Mouse (Mus musculus): ENCODE data around the gene Gsta2. TPM values are rescaled to one million over a fixed set of nuclear protein-coding genes. Genes with fewer than 3 reads are reported as not detected.
"Not testable (repeated sequence)": the region's sequence is repeated elsewhere in the genome, so short reads cannot be mapped to it uniquely, and the experiment has no call there.

Gsta2 gene
- polyA plus RNA-seq, 1 experiment = not detected

DNA sequence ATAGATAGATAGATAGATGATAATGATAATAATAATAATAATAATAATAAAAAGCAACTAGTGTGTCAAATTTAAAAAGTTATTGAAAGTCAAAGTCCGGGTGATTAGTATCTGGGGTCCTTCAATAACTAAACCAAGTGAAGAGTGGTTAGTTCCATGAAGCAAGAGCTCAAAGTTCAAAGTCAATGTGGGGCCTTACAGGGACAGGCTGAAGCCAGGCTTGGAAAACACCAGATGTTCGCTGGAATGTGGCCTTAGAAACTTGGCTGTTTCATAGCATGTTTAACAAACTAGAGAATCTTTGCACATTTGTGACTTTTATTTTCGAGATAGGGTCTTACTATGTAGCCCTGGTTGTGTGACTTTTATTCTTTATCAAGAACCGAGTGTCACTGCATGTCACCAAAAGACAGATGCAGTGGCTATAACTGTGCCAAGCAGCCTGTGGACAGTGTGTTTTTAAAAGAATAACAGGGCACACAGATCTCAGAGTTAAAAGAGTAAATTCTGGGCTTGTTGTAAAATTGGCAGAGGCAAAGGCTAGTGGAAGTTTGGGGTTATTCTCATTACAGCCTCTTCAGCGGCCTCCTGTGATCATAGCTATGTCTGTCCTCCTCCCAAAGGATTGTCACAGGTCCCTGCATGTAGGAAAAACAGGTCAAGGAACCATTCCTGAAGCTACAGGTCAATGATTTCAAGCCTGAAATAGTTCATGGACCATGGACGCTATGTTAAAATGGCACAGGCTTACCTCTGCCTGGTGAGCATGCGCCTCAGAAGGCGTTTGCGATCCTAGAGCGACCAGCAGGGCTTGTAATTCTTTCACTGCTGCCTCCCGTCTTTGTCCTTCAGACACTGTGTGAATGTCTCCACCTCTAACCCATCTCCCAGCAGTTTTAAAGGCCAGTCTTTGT, 666 bp downstream of the Gsta2 start:
- 67% methylated on average over 11 of the region's 11 CpGs for WGBS
- peaks cover 5% of the 10 kb centered on the region; the same call in 1 of the 2 replicates for H3K4me1 ChIP-seq (ENCODE audit: control insufficient read depth, insufficient read depth, insufficient read length, low read length)
- no peak overlapping the region for H3K27ac ChIP-seq (ENCODE audit: insufficient read depth, low read depth, low read length)
- no peaks in the 10 kb centered on the region for H3K36me3 ChIP-seq (ENCODE audit: control insufficient read depth, insufficient read depth, low read length)
- TF ChIP-seq CTCF (IDR thresholded peaks at IDR 0.05; ENCODE audit: extremely low read depth, insufficient read length, insufficient replicate concordance, low read depth, low read length) = no peak
- no peak for TF ChIP-seq POLR2A (IDR thresholded peaks at IDR 0.05; ENCODE audit: low read depth, low read length)
- H3K4me3 ChIP-seq (ENCODE audit: low read depth, low read length) = no peak overlapping the region
- no peaks in the 10 kb centered on the region for H3K27me3 ChIP-seq (ENCODE audit: control insufficient read depth, insufficient read depth, low read length)

DNA sequence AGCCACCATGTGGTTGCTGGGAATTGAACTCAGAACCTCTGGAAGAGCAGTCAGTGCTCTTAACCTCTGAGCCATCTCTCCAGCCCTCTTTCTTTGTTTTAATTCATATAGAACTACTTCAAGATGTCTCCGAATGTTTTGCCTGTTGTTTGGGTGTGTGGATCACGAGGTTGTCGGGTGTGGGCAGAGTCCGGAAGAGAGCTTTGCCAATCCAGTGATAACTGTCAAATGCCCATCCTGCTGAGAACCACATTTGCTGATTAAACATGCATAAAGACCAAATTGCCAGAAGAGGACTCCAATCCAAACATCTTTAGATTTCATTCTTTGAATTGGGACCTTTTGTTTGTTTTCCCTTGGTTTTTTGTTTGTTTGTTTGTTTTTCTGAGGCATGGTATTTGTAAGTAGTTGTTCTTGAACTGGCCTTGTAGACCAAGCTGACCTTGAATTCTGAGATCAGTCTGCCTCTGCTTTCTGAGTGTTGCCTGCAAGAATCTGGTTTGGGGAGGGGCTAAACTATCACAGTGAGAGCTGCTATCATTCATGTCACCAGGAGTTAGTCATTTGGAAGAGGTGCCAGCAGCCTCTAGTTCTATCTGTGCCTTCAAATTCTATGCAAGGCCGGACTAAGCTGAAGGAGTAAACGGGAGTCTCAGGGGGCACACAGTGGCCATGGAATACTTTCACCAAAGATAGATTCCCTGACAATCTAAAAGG, 3.9 kb downstream of the Gsta2 start:
- H3K4me3 ChIP-seq (ENCODE audit: low read depth, low read length) = no peak overlapping the region
- peaks cover 10% of the 10 kb centered on the region; the same call in 1 of the 2 replicates for H3K4me1 ChIP-seq (ENCODE audit: control insufficient read depth, insufficient read depth, insufficient read length, low read length)
- TF ChIP-seq POLR2A (IDR thresholded peaks at IDR 0.05; ENCODE audit: low read depth, low read length) (no peak), CTCF (IDR thresholded peaks at IDR 0.05; ENCODE audit: extremely low read depth, insufficient read length, insufficient replicate concordance, low read depth, low read length) (no peak)
- H3K36me3 ChIP-seq (ENCODE audit: control insufficient read depth, insufficient read depth, low read length) = no peaks in the 10 kb centered on the region
- no peak overlapping the region for H3K27ac ChIP-seq (ENCODE audit: insufficient read depth, low read depth, low read length)
- 72% methylated on average over 6 of the region's 6 CpGs for WGBS
- no peaks in the 10 kb centered on the region for H3K27me3 ChIP-seq (ENCODE audit: control insufficient read depth, insufficient read depth, low read length)

GRCm38 (mm10) chr9:78350007-78350406, 5.6 kb downstream of the Gsta2 start:
- not testable (repeated sequence) for H3K4me1 ChIP-seq (ENCODE audit: control insufficient read depth, insufficient read depth, insufficient read length, low read length); H3K36me3 ChIP-seq (ENCODE audit: control insufficient read depth, insufficient read depth, low read length); H3K27ac ChIP-seq (ENCODE audit: insufficient read depth, low read depth, low read length); H3K4me3 ChIP-seq (ENCODE audit: low read depth, low read length); H3K27me3 ChIP-seq (ENCODE audit: control insufficient read depth, insufficient read depth, low read length)

GRCm38 (mm10) chr9:78349141-78349540, 6.4 kb downstream of the Gsta2 start:
- not testable (repeated sequence) for H3K27me3 ChIP-seq (ENCODE audit: control insufficient read depth, insufficient read depth, low read length); H3K27ac ChIP-seq (ENCODE audit: insufficient read depth, low read depth, low read length); H3K4me1 ChIP-seq (ENCODE audit: control insufficient read depth, insufficient read depth, insufficient read length, low read length); H3K4me3 ChIP-seq (ENCODE audit: low read depth, low read length); H3K36me3 ChIP-seq (ENCODE audit: control insufficient read depth, insufficient read depth, low read length)
- WGBS = 50% methylated on average over 3 of the region's 3 CpGs

DNA sequence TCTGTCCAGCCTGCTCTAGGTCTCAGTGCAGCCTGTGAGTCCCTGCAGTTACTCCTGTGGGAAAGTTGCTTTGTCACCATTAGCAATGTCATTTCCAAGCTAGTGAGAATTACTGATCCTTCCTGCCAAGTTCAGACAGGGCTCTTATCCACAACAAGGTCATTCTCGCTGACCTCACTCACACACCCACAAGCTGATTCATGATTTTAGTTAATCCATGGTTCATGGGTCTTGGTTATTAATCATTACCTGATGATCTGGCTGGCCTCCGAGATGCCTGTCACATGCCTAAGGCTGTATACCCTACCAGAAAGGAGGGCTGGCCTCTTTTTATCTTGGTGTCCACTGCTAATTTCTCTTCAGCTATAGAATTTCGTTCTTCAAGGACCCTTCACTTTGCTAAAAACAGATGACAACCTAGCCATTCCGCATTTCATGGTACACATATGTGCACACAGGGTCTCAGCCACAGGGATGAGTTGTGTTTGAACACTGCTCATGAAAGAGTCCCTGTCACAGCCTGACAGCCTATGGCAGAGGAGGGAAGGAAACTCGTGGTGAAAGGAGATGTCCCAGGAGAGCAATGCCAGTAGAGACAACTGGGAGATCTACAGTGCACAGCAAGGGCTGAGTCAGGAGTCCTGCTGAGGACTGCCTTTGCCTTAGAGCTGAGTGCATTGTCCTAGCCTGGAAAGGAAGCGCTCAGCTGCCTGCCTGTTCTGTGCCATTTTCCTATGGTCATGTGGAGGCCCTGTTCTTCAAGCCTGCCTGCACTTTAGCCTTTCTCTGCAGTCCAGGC, 7.2 kb downstream of the Gsta2 start:
- H3K36me3 ChIP-seq (ENCODE audit: control insufficient read depth, insufficient read depth, low read length); H3K27me3 ChIP-seq (ENCODE audit: control insufficient read depth, insufficient read depth, low read length); H3K4me1 ChIP-seq (ENCODE audit: control insufficient read depth, insufficient read depth, insufficient read length, low read length); H3K4me3 ChIP-seq (ENCODE audit: low read depth, low read length): not testable (repeated sequence)
- 35% methylated on average over 6 of the region's 6 CpGs for WGBS
- peak overlapping the region; percentile 30; the same call in 1 of the 2 replicates for H3K27ac ChIP-seq (ENCODE audit: insufficient read depth, low read depth, low read length)

DNA sequence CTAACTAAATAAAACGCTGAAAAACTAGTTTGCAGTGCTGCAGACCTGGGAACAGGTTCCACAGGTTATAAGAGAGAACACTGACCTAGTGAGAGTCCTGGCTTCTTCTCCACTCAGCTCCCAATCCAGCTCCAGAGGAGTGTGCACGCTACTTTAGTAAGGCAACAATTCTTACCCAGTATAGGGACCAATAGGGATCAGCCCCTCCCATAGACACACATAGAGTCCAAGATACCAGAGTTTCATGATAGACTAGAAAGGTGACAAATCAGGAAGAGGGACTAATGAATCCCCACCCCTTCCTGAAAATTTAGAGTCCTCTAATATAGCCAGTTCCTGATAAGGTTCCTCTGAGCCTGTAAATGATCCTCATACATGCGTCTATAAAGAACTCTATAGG, 8.6 kb downstream of the Gsta2 start:
- Histone ChIP-seq H3K4me1 (ENCODE audit: control insufficient read depth, insufficient read depth, insufficient read length, low read length) (peaks cover 9% of the 10 kb centered on the region; the same call in 1 of the 2 replicates), H3K4me3 (ENCODE audit: low read depth, low read length) (no peak overlapping the region), H3K27ac (ENCODE audit: insufficient read depth, low read depth, low read length) (no peak overlapping the region), H3K36me3 (ENCODE audit: control insufficient read depth, insufficient read depth, low read length) (no peaks in the 10 kb centered on the region), H3K27me3 (ENCODE audit: control insufficient read depth, insufficient read depth, low read length) (no peaks in the 10 kb centered on the region)
- TF ChIP-seq POLR2A (IDR thresholded peaks at IDR 0.05; ENCODE audit: low read depth, low read length) (no peak), CTCF (IDR thresholded peaks at IDR 0.05; ENCODE audit: extremely low read depth, insufficient read length, insufficient replicate concordance, low read depth, low read length) (no peak)
- WGBS = 27% methylated on average over 3 of the region's 3 CpGs

GRCm38 (mm10) chr9:78345235-78345634, 10.4 kb downstream of the Gsta2 start:
- not testable (repeated sequence) for H3K36me3 ChIP-seq (ENCODE audit: control insufficient read depth, insufficient read depth, low read length); H3K4me1 ChIP-seq (ENCODE audit: control insufficient read depth, insufficient read depth, insufficient read length, low read length); H3K27me3 ChIP-seq (ENCODE audit: control insufficient read depth, insufficient read depth, low read length); H3K4me3 ChIP-seq (ENCODE audit: low read depth, low read length); H3K27ac ChIP-seq (ENCODE audit: insufficient read depth, low read depth, low read length)
- 60% methylated on average over 4 of the region's 4 CpGs for WGBS

GRCm38 (mm10) chr9:78343055-78343454, 12.5 kb downstream of the Gsta2 start:
- not testable (repeated sequence) for H3K27ac ChIP-seq (ENCODE audit: insufficient read depth, low read depth, low read length); H3K4me3 ChIP-seq (ENCODE audit: low read depth, low read length); H3K4me1 ChIP-seq (ENCODE audit: control insufficient read depth, insufficient read depth, insufficient read length, low read length); H3K27me3 ChIP-seq (ENCODE audit: control insufficient read depth, insufficient read depth, low read length); H3K36me3 ChIP-seq (ENCODE audit: control insufficient read depth, insufficient read depth, low read length)
- 79% methylated on average over 9 of the region's 9 CpGs for WGBS

- 94% methylated on average over 4 of the region's 4 CpGs for WGBS
- not testable (repeated sequence) for H3K36me3 ChIP-seq (ENCODE audit: control insufficient read depth, insufficient read depth, low read length); H3K4me1 ChIP-seq (ENCODE audit: control insufficient read depth, insufficient read depth, insufficient read length, low read length); H3K4me3 ChIP-seq (ENCODE audit: low read depth, low read length); H3K27me3 ChIP-seq (ENCODE audit: control insufficient read depth, insufficient read depth, low read length); H3K27ac ChIP-seq (ENCODE audit: insufficient read depth, low read depth, low read length)
Measured at GRCm38 (mm10) chr9:78342494-78342893, 13.1 kb downstream of the Gsta2 start.

Measured in small intestine, adult 2 months (tissue).